Mouse (Mus musculus): Measurements from ENCODE around the gene Irf6. TPM values are rescaled to one million over a fixed set of nuclear protein-coding genes. Genes with fewer than 3 reads are reported as not detected.
A peak's percentile ranks its signal among the peaks of the same experiment; 100 is the strongest.

Gene Irf6
- total RNA-seq, 1 experiment: 3.6 TPM

GRCm38 (mm10) chr1:193220408-193220807 is 67.5 kb downstream of the Irf6 start:
- Histone ChIP-seq H3K36me3 (ENCODE audit: control insufficient read depth, insufficient read depth, low read length, poor library complexity, severe bottlenecking) (no peaks in the 10 kb centered on the region), H3K9ac (ENCODE audit: insufficient read depth, low read depth, low read length, poor library complexity, severe bottlenecking) (no peak overlapping the region), H3K4me1 (ENCODE audit: control insufficient read depth in 2 of 2, insufficient read depth in 2 of 2, low read length in 2 of 2, poor library complexity in 1 of 2) (no peaks in the 10 kb centered on the region), H3K4me3 (ENCODE audit: insufficient read depth in 1 of 2, low read depth in 1 of 2, low read length in 2 of 2, poor library complexity in 1 of 2, severe bottlenecking in 1 of 2) (no peak overlapping the region), H3K9me3 (ENCODE audit: control insufficient read depth, insufficient read depth, low read depth, low read length) (no peaks in the 10 kb centered on the region), H3K27ac (ENCODE audit: insufficient read depth, low read depth, low read length, poor library complexity, severe bottlenecking) (no peak overlapping the region)
- in situ Hi-C loops (cut with MboI; ENCODE audit: low sequenced_read_pairs in 2 of 2, unreplicated experiment in 2 of 2): no loop called here
- peak; percentile 77 for TF ChIP-seq MAFK (IDR thresholded peaks at IDR 0.05; ENCODE audit: insufficient read depth, low read depth, low read length)
- no peak for TF ChIP-seq ZC3H11A (IDR thresholded peaks at IDR 0.05; ENCODE audit: borderline replicate concordance, low read depth, low read length)
- no peak for TF ChIP-seq CHD2 (IDR thresholded peaks at IDR 0.05; ENCODE audit: low read depth, low read length)
- no peak for DNase-seq (ENCODE audit: low read depth, low spot score)

Other genes starting within 250 kb of the Irf6 start
- gene Syt14, start 117.3 kb upstream of the Irf6 start, total RNA-seq (2012; rRNA removed): 8.5 and 15.1 TPM in 2 replicates
- 25.6 and 28.2 TPM in 2 replicates for gene Diexf, start 22.8 kb upstream of the Irf6 start, total RNA-seq (2012; rRNA removed)
- 5.7 and 7.6 TPM in 2 replicates for gene A130010J15Rik, start 14.9 kb downstream of the Irf6 start, total RNA-seq (2012; rRNA removed)
- gene Traf3ip3, start 48.6 kb downstream of the Irf6 start, total RNA-seq (2012; rRNA removed): 0.21 and 0.67 TPM in 2 replicates
- 2.9 and 3.5 TPM in 2 replicates for gene Lamb3, start 54.6 kb downstream of the Irf6 start, total RNA-seq (2012; rRNA removed)
- 0.18 TPM in 1 of 2 replicates, not detected in the other for gene Hsd11b1, start 111.0 kb downstream of the Irf6 start, total RNA-seq (2012; rRNA removed)
- 4.8 and 7.3 TPM in 2 replicates for gene G0s2, start 120.1 kb downstream of the Irf6 start, total RNA-seq (2012; rRNA removed)
- gene Camk1g, start 217.2 kb downstream of the Irf6 start, total RNA-seq (2012; rRNA removed): not detected in 2 replicates

Data from ES-E14 (cell line).